Mouse (Mus musculus): ENCODE data around the gene Actc1.

Actc1 gene

DNA sequence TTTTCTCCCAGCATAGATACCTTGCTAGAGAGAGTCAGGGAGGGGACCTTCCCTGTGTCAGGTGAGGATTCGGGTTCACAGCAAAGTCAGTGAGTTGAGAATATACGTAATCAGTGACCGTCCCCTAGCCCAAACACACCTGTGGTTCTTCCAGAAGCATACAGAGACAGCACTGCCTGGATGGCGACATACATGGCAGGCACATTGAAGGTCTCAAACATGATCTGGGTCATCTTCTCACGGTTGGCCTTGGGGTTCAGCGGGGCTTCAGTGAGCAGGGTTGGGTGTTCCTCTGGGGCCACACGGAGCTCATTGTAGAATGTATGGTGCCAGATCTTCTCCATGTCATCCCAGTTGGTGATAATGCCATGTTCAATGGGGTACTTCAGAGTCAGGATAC is 3.2 kb downstream of the Actc1 start:
- no peak for DNase-seq (ENCODE audit: low read depth, low spot score)

DNA sequence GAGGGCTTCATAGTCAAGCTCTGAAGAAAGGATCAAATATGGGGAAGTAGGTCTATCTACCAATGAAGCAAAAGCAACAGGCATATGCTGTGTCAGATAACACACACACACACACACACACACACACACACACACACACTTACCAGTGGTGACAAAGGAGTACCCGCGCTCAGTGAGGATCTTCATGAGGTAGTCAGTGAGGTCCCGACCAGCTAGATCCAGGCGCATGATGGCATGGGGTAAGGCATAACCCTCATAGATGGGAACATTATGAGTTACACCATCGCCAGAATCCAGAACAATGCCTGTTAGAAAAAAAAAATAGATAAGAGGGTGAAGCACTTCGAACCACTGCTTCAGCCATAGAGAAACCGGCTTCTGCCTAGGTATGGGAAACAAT is 4.0 kb downstream of the Actc1 start:
- no peak for DNase-seq (ENCODE audit: low read depth, low spot score)

DNA sequence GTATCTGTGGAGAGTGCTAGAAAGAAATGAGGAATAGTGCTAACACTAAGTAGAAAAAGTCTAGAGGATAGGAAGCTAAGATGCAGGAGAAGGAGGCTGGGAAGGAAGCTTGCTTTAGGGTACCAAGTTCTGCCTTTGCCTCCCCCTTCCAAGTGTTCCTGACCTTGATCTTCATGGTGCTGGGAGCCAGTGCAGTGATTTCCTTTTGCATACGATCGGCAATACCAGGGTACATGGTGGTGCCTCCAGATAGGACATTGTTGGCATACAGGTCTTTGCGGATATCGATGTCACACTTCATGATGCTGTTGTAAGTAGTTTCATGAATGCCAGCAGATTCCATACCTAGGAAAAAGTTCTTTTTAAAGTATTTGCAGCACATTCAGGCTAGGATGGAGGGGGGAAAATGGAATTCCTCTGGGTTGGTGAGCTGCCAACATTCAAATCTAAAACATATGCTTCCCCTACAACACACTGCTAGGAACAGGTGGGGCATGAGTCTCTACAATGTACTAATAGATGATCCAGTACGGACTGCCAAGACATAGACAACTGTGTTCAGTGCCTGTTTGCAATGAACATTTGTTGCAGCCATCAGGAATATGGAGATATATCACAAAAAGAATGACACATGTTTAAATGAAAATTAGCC is 5.3 kb downstream of the Actc1 start:
- no peak for DNase-seq (ENCODE audit: low read depth, low spot score)

DNA sequence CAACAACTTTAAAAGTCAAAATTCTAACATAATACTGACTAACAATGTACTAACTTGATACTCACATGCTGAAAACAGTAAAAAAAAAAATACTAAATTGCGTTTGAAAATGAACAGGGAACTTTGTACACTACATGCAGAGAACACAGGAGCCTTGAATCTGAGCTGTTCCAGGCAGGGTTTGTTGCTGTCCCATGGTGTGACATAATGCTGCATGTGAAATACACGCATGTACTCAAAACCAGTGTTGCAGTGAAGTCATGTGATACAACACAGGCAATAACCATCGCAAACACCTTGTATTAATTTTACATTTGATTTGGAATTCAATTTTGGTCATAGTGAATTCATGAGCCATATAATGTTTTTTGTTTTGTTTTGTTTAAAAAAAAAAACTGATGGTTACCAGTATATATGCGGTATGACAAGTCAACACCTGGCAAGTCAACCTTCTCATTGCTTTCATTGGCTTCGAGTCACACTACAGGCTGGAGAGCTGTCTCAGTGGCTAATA is 7.1 kb downstream of the Actc1 start:
- DNase-seq (ENCODE audit: low read depth, low spot score) = no peak

DNA sequence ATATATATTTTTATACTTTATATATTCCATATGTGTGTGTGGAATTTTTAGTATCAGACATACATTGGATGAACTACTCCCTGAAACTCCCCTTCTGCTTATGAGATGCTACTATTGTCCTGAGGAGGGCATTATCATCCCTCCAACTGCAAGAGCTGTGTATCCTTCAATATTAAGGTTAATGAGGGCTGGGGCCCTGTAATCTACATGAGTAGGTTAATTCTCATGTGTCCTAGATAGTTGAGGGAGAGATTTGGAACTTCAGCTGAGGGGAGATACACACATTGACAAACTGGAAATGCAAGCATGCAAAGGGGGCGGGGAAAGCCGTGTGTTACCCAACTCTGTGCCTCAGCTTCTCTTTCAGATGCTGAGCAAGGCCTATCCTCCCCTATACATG is 15.4 kb downstream of the Actc1 start:
- no peak for DNase-seq (ENCODE audit: low read depth, low spot score)

DNA sequence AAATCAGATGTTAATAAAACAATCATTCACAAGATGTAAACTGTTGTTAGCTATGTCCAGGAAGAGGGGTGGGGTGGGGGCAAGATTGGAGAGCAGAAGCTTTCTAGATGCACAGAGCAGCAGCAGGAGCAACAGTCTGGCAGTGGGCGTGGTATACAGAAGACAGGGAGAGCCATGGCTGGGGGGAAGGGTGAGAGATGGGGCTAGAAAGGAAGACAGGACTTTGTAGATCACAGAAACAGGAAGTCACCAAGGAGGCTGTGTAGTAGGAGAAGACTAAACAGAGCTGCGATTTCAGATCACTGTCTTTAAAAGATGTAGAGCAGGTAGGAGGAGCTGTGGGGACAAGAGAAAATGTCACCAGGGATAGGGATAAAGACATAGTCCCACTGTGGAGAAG is 21.1 kb downstream of the Actc1 start:
- no peak for DNase-seq (ENCODE audit: low read depth, low spot score)

DNA sequence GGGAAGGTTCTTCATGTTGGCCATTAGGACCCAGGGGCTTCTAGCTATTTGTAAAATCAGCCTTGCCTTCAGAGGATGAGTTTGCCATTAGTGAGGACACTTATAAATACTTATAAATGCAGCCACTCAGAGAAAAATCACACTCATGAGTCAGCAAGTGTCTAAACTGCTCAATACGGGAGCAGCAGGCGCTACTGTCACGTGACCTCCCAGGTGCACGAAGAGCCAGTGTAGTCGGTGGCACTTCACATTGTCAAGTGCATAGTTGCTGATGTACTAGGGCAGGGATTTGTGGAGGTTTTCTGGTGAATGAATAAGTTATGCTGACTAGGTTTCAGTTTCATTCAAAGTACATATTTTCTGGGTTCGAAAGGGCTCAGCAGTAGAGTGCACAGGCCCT is 30.0 kb downstream of the Actc1 start:
- DNase-seq (ENCODE audit: low read depth, low spot score) = no peak

DNA sequence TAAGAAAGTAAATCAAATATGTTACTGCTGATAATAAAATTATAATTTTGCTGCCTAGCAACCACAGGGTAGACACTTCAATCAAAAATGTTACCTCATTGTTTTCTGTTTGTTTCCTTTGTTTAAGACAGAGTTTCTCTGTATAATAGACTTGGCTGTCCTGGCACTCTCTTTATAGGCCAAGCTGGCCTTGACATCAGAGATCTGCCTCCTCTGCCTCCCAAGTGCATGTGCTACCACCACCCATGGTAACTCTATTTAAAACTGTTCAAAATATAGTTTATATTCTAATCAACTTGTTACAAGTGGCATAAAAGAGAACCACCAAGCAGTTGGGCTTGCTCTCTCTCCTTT is 33.2 kb downstream of the Actc1 start:
- no peak for DNase-seq (ENCODE audit: low read depth, low spot score)

DNA sequence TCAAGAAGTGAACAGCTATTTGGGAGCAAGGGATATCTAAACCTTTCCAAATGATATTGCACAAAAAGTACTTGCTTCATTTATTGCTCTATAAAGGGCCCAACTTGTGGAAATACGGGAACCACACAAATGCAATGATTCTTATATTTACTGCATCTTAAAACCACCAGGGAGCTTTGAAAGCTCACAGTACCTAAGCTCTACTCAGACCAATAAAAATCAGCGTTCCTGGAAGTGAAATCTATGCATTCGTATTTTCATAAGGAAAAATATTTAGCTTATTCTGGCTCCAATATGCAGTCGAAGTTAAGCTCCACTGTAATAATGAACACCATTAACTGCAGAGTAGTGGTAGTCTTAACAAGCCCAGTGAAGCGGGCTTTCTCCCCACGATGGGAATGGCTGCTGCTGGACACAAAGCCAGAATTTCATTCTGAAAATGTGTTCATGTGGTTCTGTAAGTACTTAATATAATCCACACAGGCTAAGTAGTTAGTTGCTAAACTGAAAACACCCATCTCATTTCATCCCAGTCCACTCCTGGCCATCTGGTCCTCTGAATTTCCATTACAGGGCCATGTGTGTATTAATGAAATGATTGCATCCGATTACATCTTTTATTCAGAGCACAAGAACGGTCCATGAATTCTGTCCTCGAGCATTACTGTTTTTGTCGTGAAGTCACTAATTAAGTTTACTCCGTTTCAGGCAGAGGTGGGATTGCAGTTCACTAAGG is 33.7 kb downstream of the Actc1 start:
- DNase-seq (ENCODE audit: low read depth, low spot score) = no peak

DNA sequence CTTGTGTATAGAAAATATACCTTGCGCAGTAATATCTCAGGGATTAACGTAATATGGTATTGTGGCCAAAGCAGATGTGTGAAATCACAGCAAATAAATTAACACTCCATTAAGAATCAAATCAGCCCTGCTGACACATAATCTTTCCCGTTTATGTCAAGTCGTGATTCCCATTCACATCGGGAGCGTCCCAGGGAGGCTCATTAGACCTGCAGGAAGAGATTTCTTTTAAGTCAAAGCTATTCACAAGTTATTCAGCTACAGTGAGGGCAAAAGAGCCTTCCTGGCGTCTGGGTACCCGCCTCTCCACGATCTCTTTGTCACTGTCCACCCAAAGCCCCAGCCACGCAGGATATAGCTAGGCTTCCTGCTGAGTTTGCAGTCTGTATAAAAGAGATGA is 35.2 kb downstream of the Actc1 start:
- no peak for DNase-seq (ENCODE audit: low read depth, low spot score)

DNA sequence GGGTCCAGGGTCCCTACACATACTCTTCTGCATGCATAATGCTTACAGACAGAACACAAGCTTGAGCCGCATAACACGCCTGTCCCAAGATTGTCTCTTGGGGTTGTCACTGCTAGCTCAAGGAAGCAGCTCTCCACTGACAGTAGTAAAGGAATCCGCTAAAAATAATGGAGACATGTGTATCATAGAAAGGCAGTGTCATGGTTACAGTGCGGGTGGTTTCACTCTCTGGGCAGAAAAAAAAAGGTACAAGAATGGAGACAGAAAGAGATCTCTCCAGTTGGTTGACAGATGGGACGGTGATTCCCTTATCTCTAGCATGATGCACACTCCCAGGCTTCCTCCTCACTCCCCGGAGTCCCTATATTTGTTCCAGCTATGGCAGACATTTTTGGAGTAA is 38.5 kb downstream of the Actc1 start:
- no peak for DNase-seq (ENCODE audit: low read depth, low spot score)

DNA sequence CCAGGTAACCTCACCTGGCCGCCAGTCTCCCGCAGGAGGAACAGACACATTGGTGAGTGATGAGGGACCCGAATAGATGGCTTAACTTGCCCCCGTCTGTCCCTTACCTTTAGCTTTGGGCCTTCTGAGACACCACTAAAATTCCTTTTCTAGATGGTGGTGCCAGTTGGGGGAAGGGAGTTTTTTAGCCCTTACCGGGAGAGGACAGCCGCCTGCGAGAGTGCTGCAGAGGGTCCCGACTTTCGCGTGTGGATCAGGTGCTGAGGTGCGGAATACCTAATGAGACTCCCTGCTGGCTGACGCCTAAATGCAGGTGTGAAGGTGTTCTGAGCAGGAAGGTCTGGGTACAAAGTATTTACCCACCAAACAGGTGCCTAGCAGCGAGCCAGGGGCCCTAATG is 39.5 kb downstream of the Actc1 start:
- peak; percentile 5 for DNase-seq (ENCODE audit: low read depth, low spot score)

DNA sequence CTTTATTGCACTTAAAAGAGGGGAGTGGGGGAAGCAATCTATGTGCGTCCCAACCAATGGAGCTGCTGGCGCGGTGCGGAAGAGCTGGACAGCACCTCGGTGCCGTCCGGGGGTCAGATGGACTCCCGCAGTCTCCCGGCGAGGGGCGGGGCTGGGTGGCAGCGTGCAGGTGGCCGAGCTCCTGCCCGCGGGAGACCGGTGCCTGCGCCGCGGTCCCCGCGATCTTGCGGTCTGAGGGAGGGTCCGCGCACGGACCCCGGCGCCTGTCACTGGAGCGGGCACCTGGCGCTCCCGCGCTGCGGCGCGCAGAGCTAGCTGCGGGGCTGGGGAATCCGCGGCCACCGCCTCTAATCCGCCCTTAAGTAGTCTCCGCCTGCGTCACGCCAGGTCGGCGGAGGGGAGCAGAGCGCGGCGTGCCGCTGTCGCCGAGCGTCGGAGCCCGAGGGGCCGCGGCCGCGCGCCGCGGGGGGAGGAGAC is 40.0 kb downstream of the Actc1 start, which contains the start of gene Gjd2:
Gjd2 (minus strand) TSS at position 325 of the 477 bp plus-strand sequence.
- DNase-seq (ENCODE audit: low read depth, low spot score) = peak; percentile 3

DNA sequence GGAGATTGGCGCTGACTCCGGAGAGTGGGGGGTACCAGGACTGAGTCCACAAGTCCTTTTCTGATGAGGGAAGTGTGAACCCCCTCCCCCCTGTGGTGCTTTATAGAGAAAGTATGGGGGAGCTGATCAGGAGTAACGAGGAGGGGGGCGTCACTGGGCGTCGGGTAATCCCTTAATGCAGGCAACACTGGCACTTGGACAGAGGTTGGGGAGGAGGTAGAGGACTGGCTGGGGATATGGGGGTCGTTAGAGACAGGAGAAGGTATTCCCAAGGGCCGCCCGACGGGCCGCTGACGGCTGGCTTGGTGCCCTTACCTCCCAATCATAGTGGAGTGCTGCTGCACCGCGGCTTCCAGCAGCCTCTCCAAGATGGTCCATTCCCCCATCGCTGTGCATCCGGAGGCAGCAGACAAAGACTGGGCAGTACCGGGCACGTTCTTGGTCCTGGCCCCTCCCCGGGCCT is 40.6 kb downstream of the Actc1 start:
- DNase-seq (ENCODE audit: low read depth, low spot score) = no peak

DNA sequence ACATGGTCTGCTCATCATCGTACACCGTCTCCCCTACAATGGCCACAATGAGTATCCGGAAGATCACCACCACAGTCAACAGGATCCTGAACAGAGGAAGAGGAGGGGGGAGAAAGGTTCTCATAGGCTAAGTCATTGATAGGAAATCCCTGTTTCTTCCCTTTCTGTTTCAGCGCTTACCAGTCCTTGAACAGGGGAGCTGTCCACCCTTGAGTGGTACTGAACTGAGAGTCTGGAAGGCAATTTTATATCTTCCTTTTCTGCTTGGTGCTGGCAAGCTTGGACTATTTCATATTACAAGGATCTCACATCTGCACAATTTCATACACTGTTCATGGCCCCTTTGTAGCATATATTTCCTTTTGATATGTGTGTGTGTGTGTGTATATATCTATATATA is 41.5 kb downstream of the Actc1 start:
- DNase-seq (ENCODE audit: low read depth, low spot score) = peak; percentile 67

DNA sequence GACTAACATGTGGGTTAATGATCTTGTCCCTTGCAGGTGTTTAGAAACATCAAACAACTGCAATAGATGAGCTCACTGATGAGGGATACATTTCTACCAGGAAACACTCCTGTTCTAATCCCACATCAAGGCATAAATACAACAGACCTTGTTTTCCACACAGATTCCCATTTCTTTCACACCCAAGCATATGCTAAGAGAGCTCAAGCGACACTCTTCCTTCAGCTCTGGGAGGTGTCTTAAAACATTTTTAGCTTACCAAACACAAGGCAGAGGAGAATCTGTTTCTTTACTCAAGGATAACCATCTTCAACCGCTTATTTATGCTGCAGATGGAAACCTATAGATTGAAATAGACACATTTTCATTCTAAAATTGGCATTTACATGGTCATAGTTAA is 45.0 kb downstream of the Actc1 start:
- no peak for DNase-seq (ENCODE audit: low read depth, low spot score)

DNA sequence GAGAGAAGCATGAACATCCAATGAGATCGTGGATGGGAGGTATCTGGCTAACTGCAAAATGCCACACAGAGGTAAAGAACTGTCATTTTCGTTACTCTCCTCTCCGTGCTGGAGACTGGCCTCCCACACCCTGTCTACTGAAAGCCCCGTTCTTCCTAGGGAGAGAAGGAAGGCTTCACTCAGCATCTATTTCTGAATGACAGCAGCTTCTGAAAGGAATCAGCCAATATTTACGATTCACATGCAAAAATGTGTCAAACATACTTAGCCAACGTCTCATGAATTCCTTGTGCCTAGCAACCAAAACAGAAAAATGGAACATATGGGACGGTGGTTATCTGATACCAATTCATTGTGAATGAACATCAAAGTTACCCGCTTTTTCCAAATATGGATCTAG is 55.9 kb downstream of the Actc1 start:
- no peak for DNase-seq (ENCODE audit: low read depth, low spot score)
